Mouse (Mus musculus): ENCODE data around the gene Sf3b2. TPM values are rescaled to one million over a fixed set of nuclear protein-coding genes. Genes with fewer than 3 reads are reported as not detected.

Gene Sf3b2
- polyA plus RNA-seq (2012; rRNA removed): 56.0 and 68.1 TPM in 2 replicates

DNA sequence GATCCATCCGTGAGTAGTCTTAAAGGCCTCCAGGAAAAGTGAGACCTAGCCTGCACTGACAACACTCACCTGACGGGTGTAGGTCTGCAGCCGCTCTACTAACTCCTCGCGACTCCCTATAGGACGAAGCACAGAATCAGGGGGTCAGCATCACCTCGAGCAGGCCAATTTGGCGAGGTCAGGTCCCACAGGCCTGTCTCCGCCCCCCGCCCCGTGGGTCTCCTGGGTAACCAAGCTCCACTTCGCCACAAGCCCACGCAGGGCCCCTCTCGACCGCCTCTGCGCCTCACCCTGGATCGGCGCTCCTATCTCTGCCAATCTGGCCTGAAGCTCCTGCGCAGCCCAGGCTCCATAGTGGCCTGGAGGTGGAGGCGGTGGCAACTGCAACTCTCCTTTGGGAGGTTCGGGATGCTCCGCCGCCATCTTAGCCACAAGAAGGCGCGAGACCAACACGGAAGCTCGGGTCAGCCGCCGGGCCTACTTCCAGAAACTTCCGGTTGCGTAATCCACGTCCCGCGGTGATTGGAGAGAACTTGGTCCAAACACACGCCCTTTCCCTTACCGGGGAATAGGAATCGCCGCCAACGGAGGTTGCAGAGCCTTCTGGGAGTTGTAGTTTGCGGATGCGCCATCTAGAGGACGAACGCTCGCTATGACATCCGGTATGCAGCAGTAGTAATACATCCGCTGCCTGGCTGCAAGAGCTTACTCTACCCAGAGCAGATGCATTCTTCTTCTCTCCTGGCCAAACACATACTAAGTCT is at the start of gene Sf3b2:
Sf3b2 (minus strand) TSS at position 484 of the 764 bp plus-strand sequence.

DNA sequence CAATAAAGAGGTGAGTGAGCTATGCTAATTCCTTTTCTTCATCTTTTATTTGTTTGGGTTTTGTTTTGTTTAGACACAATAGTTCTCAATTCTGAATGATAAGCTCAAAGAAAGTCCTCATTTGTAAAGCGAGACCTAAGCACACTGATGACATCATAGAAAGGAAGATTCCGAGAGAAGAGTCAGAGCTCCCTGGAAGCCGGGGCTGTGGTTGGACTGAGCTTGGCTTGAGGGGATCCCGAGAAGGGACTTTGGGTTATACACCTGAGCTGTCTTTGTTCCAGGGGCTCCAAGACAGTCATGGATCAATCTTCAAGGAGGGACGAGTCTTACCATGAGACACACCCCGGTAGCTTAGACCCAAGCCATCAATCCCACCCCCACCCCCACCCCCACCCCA is 40.2 kb upstream of the Sf3b2 start, which contains the start of gene Catsper1:
Catsper1 (plus strand) TSS at position 301 of the 400 bp plus-strand sequence.

GRCm38 (mm10) chr19:5297903-5298800 is 2.9 kb upstream of the Sf3b2 start, which contains the start of gene Gal3st3:
TSS of gene Gal3st3 (plus strand) at chr19:5298331.

DNA sequence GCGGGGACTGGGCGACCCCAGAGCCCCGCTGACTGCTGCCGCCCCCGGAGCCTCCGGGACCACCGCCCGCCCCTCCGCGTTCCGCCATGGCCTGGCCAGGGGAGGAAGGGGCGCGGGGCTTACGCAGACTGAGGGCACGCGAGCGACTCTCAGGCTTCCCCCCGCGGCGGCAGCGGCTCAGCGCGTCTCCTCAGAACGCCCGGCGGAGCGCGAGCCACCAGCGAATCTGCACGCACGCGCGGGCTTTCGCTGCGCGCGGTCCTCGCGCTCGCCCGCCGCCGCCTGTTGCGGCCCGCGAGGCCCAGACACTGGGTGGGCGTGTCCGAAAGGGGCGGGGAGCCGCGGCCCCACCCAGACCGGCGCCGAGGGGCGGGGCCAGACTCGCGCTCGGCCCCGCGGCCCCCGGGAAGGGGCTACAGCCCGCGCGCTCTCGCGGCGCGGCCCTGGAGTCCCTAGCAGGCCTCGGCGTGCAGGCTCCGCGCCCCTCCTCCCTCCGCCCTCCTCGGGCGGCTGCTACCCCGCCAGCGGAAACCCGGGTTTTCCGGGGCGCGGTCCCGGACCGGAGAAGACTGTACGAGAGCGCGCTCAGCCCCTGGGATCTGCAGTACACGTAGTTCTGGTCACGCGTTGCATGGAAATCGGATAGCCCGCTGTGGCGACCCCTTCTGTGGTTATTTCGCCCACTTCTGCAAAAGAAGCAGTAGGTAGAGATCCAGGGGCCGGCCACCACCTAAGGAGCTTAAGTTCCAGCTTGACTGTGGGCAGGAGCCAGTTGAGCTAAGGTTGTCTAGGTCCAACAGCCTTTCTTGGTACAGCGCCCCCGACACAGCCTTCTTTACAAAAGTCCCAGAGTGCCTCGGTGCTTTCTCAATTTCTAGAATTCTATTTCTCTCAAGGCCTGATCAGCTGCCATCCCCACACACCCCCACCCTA is 22.2 kb downstream of the Sf3b2 start, which contains the start of gene Pacs1:
Pacs1 (minus strand) TSS at position 319 of the 933 bp plus-strand sequence.

Other genes with a start within 250 kb of the Sf3b2 start
- 15.4 and 15.8 TPM in 2 replicates for gene Rin1, start 245.0 kb downstream of the Sf3b2 start, polyA plus RNA-seq (2012; rRNA removed)
- gene Cd248, start 227.4 kb downstream of the Sf3b2 start, polyA plus RNA-seq (2012; rRNA removed): 17.7 and 19.4 TPM in 2 replicates
- gene Tmem151a, start 209.9 kb downstream of the Sf3b2 start, polyA plus RNA-seq (2012; rRNA removed): 55.2 and 81.3 TPM in 2 replicates
- gene Yif1a, start 206.9 kb downstream of the Sf3b2 start, polyA plus RNA-seq (2012; rRNA removed): 124 and 160 TPM in 2 replicates
- gene Cnih2, start 196.9 kb downstream of the Sf3b2 start, polyA plus RNA-seq (2012; rRNA removed): 1.8 and 2.7 TPM in 2 replicates
- 130 and 151 TPM in 2 replicates for gene Rab1b, start 188.4 kb downstream of the Sf3b2 start, polyA plus RNA-seq (2012; rRNA removed)
- gene Klc2, start 176.9 kb downstream of the Sf3b2 start, polyA plus RNA-seq (2012; rRNA removed): 22.3 and 26.2 TPM in 2 replicates
- gene Pacs1, start 22.3 kb downstream of the Sf3b2 start, polyA plus RNA-seq (2012; rRNA removed): 8.3 and 8.5 TPM in 2 replicates
- 0.16 and 0.17 TPM in 2 replicates for gene Gal3st3, start 2.9 kb upstream of the Sf3b2 start, polyA plus RNA-seq (2012; rRNA removed)
- gene Catsper1, start 40.3 kb upstream of the Sf3b2 start, polyA plus RNA-seq (2012; rRNA removed): not detected in 2 replicates
- gene Cst6, start 54.1 kb upstream of the Sf3b2 start, polyA plus RNA-seq (2012; rRNA removed): 375 and 786 TPM in 2 replicates
- gene Eif1ad, start 71.3 kb upstream of the Sf3b2 start, polyA plus RNA-seq (2012; rRNA removed): 12.8 and 13.9 TPM in 2 replicates
- gene Banf1, start 71.7 kb upstream of the Sf3b2 start, polyA plus RNA-seq (2012; rRNA removed): 79.4 and 85.3 TPM in 2 replicates
- 3.3 and 5.9 TPM in 2 replicates for gene Sart1, start 93.2 kb upstream of the Sf3b2 start, polyA plus RNA-seq (2012; rRNA removed)
- gene Tsga10ip, start 107.1 kb upstream of the Sf3b2 start, polyA plus RNA-seq (2012; rRNA removed): 0.38 TPM in 1 of 2 replicates, not detected in the other
- gene Drap1, start 129.5 kb upstream of the Sf3b2 start, polyA plus RNA-seq (2012; rRNA removed): 65.5 and 68.9 TPM in 2 replicates
- 39.1 and 49.8 TPM in 2 replicates for gene AI837181, start 129.7 kb upstream of the Sf3b2 start, polyA plus RNA-seq (2012; rRNA removed)
- gene Fosl1, start 152.1 kb upstream of the Sf3b2 start, polyA plus RNA-seq (2012; rRNA removed): 3.9 and 5.8 TPM in 2 replicates
- 4.7 and 7.0 TPM in 2 replicates for gene Ccdc85b, start 162.4 kb upstream of the Sf3b2 start, polyA plus RNA-seq (2012; rRNA removed)
- gene Fibp, start 165.2 kb upstream of the Sf3b2 start, polyA plus RNA-seq (2012; rRNA removed): 58.0 and 59.2 TPM in 2 replicates
- 0.39 and 0.48 TPM in 2 replicates for gene Ctsw, start 173.1 kb upstream of the Sf3b2 start, polyA plus RNA-seq (2012; rRNA removed)
- 42.2 and 56.1 TPM in 2 replicates for gene Efemp2, start 178.5 kb upstream of the Sf3b2 start, polyA plus RNA-seq (2012; rRNA removed)
- 23.4 and 28.0 TPM in 2 replicates for gene Mus81, start 192.9 kb upstream of the Sf3b2 start, polyA plus RNA-seq (2012; rRNA removed)
- 163 and 181 TPM in 2 replicates for gene Cfl1, start 195.0 kb upstream of the Sf3b2 start, polyA plus RNA-seq (2012; rRNA removed)
- gene 1700020D05Rik, start 208.3 kb upstream of the Sf3b2 start, polyA plus RNA-seq (2012; rRNA removed): 0.14 TPM in 1 of 2 replicates, not detected in the other
- gene Snx32, start 215.1 kb upstream of the Sf3b2 start, polyA plus RNA-seq (2012; rRNA removed): 1.4 and 3.3 TPM in 2 replicates

All from stomach, adult 2 months (tissue).